Mouse (Mus musculus): ENCODE results near the gene Shisa9. TPM values are rescaled to one million over a fixed set of nuclear protein-coding genes. Genes with fewer than 3 reads are reported as not detected.

Gene Shisa9
- total and polyA plus RNA-seq, 2 experiments = 0.12 to 0.74 TPM

- H3K4me1 ChIP-seq (ENCODE audit: control insufficient read depth, insufficient read depth, low read length) = peaks cover 2% of the 10 kb centered on the region; the same call in 1 of the 2 replicates
- TF ChIP-seq POLR2A (IDR thresholded peaks at IDR 0.05; ENCODE audit: extremely low read depth, insufficient read depth, low read length) = no peak
- TF ChIP-seq CTCF (IDR thresholded peaks at IDR 0.05; ENCODE audit: low read depth, low read length) = no peak
- no peaks in the 10 kb centered on the region for H3K36me3 ChIP-seq (ENCODE audit: control insufficient read depth, insufficient read depth, low read length)
- no peak for DNase-seq (ENCODE audit: extremely low read depth, low read depth, low spot score)
- H3K9ac ChIP-seq (ENCODE audit: low read depth, low read length) = no peak overlapping the region
- H3K27ac ChIP-seq (replicated peaks; ENCODE audit: insufficient read depth, low read depth, low read length) = no peak overlapping the region
- 75% methylated on average over 2 of the region's 2 CpGs for WGBS
- H3K4me3 ChIP-seq (ENCODE audit: insufficient read depth, low read depth, low read length) = no peak overlapping the region
- no peaks in the 10 kb centered on the region for H3K79me2 ChIP-seq (ENCODE audit: control insufficient read depth, insufficient read depth, low read length)
- H3K27me3 ChIP-seq (ENCODE audit: control insufficient read depth, insufficient read depth, low read length) = no peaks in the 10 kb centered on the region
Observed at GRCm38 (mm10) chr16:12203055-12203454, 219.1 kb downstream of the Shisa9 start.

- no peaks in the 10 kb centered on the region for H3K36me3 ChIP-seq (ENCODE audit: control insufficient read depth, insufficient read depth, low read length)
- H3K27me3 ChIP-seq (ENCODE audit: control insufficient read depth, insufficient read depth, low read length) = no peaks in the 10 kb centered on the region
- DNase-seq (ENCODE audit: extremely low read depth, low read depth, low spot score) = no peak
- H3K4me3 ChIP-seq (ENCODE audit: insufficient read depth, low read depth, low read length) = no peak overlapping the region
- WGBS = 58% methylated on average over 2 of the region's 2 CpGs
- H3K9ac ChIP-seq (ENCODE audit: low read depth, low read length) = no peak overlapping the region
- no peak overlapping the region for H3K27ac ChIP-seq (replicated peaks; ENCODE audit: insufficient read depth, low read depth, low read length)
- TF ChIP-seq POLR2A (IDR thresholded peaks at IDR 0.05; ENCODE audit: extremely low read depth, insufficient read depth, low read length) (no peak), CTCF (IDR thresholded peaks at IDR 0.05; ENCODE audit: low read depth, low read length) (no peak)
- no peaks in the 10 kb centered on the region for H3K79me2 ChIP-seq (ENCODE audit: control insufficient read depth, insufficient read depth, low read length)
- H3K4me1 ChIP-seq (ENCODE audit: control insufficient read depth, insufficient read depth, low read length) = peaks cover 2% of the 10 kb centered on the region; the same call in 1 of the 2 replicates
Observed at GRCm38 (mm10) chr16:12204423-12204822, 220.5 kb downstream of the Shisa9 start.

- Histone ChIP-seq H3K9ac (ENCODE audit: low read depth, low read length) (no peak overlapping the region), H3K27me3 (ENCODE audit: control insufficient read depth, insufficient read depth, low read length) (no peaks in the 10 kb centered on the region), H3K79me2 (ENCODE audit: control insufficient read depth, insufficient read depth, low read length) (no peaks in the 10 kb centered on the region), H3K36me3 (ENCODE audit: control insufficient read depth, insufficient read depth, low read length) (no peaks in the 10 kb centered on the region), H3K27ac (replicated peaks; ENCODE audit: insufficient read depth, low read depth, low read length) (no peak overlapping the region), H3K4me3 (ENCODE audit: insufficient read depth, low read depth, low read length) (no peak overlapping the region), H3K4me1 (ENCODE audit: control insufficient read depth, insufficient read depth, low read length) (peaks cover 2% of the 10 kb centered on the region; the same call in 1 of the 2 replicates)
- no peak for DNase-seq (ENCODE audit: extremely low read depth, low read depth, low spot score)
- 78% methylated on average over 1 of the region's 1 CpGs for WGBS
- TF ChIP-seq CTCF (IDR thresholded peaks at IDR 0.05; ENCODE audit: low read depth, low read length) (no peak), POLR2A (IDR thresholded peaks at IDR 0.05; ENCODE audit: extremely low read depth, insufficient read depth, low read length) (no peak)
Observed at GRCm38 (mm10) chr16:12206421-12206950, 222.6 kb downstream of the Shisa9 start.

- Histone ChIP-seq H3K27ac (replicated peaks; ENCODE audit: insufficient read depth, low read depth, low read length) (no peak overlapping the region), H3K4me3 (ENCODE audit: insufficient read depth, low read depth, low read length) (no peak overlapping the region), H3K4me1 (ENCODE audit: control insufficient read depth, insufficient read depth, low read length) (peaks cover 2% of the 10 kb centered on the region; the same call in 1 of the 2 replicates), H3K27me3 (ENCODE audit: control insufficient read depth, insufficient read depth, low read length) (no peaks in the 10 kb centered on the region), H3K79me2 (ENCODE audit: control insufficient read depth, insufficient read depth, low read length) (no peaks in the 10 kb centered on the region), H3K9ac (ENCODE audit: low read depth, low read length) (no peak overlapping the region), H3K36me3 (ENCODE audit: control insufficient read depth, insufficient read depth, low read length) (no peaks in the 10 kb centered on the region)
- no peak for DNase-seq (ENCODE audit: extremely low read depth, low read depth, low spot score)
- no peak for TF ChIP-seq POLR2A (IDR thresholded peaks at IDR 0.05; ENCODE audit: extremely low read depth, insufficient read depth, low read length)
- TF ChIP-seq CTCF (IDR thresholded peaks at IDR 0.05; ENCODE audit: low read depth, low read length) = no peak
- 85% methylated on average over 2 of the region's 2 CpGs for WGBS
Observed at GRCm38 (mm10) chr16:12206951-12207350, 223.0 kb downstream of the Shisa9 start.

GRCm38 (mm10) chr16:12209355-12209754 lies 225.4 kb downstream of the Shisa9 start:
- Histone ChIP-seq H3K9ac (ENCODE audit: low read depth, low read length) (no peak overlapping the region), H3K4me3 (ENCODE audit: insufficient read depth, low read depth, low read length) (no peak overlapping the region), H3K27ac (replicated peaks; ENCODE audit: insufficient read depth, low read depth, low read length) (no peak overlapping the region), H3K27me3 (ENCODE audit: control insufficient read depth, insufficient read depth, low read length) (no peaks in the 10 kb centered on the region), H3K79me2 (ENCODE audit: control insufficient read depth, insufficient read depth, low read length) (no peaks in the 10 kb centered on the region), H3K36me3 (ENCODE audit: control insufficient read depth, insufficient read depth, low read length) (no peaks in the 10 kb centered on the region), H3K4me1 (ENCODE audit: control insufficient read depth, insufficient read depth, low read length) (peaks cover 2% of the 10 kb centered on the region; the same call in 1 of the 2 replicates)
- DNase-seq (ENCODE audit: extremely low read depth, low read depth, low spot score) = peak; percentile 83
- TF ChIP-seq CTCF (IDR thresholded peaks at IDR 0.05; ENCODE audit: low read depth, low read length) (no peak), POLR2A (IDR thresholded peaks at IDR 0.05; ENCODE audit: extremely low read depth, insufficient read depth, low read length) (no peak)
- WGBS = 26% methylated on average over 1 of the region's 1 CpGs

GRCm38 (mm10) chr16:12209819-12210218 lies 225.9 kb downstream of the Shisa9 start:
- TF ChIP-seq CTCF (IDR thresholded peaks at IDR 0.05; ENCODE audit: low read depth, low read length) = no peak
- TF ChIP-seq POLR2A (IDR thresholded peaks at IDR 0.05; ENCODE audit: extremely low read depth, insufficient read depth, low read length) = no peak
- no peaks in the 10 kb centered on the region for H3K36me3 ChIP-seq (ENCODE audit: control insufficient read depth, insufficient read depth, low read length)
- 70% methylated on average over 2 of the region's 2 CpGs for WGBS
- no peak for DNase-seq (ENCODE audit: extremely low read depth, low read depth, low spot score)
- H3K27ac ChIP-seq (replicated peaks; ENCODE audit: insufficient read depth, low read depth, low read length) = no peak overlapping the region
- H3K4me1 ChIP-seq (ENCODE audit: control insufficient read depth, insufficient read depth, low read length) = peaks cover 2% of the 10 kb centered on the region; the same call in 1 of the 2 replicates
- H3K9ac ChIP-seq (ENCODE audit: low read depth, low read length) = no peak overlapping the region
- H3K27me3 ChIP-seq (ENCODE audit: control insufficient read depth, insufficient read depth, low read length) = no peaks in the 10 kb centered on the region
- no peak overlapping the region for H3K4me3 ChIP-seq (ENCODE audit: insufficient read depth, low read depth, low read length)
- H3K79me2 ChIP-seq (ENCODE audit: control insufficient read depth, insufficient read depth, low read length) = no peaks in the 10 kb centered on the region
